Mouse (Mus musculus): ENCODE data around the gene Gm438.
"Not testable (repeated sequence)": the region's sequence is repeated elsewhere in the genome, so short reads cannot be mapped to it uniquely, and the experiment has no call there.

Gm438 gene

DNA sequence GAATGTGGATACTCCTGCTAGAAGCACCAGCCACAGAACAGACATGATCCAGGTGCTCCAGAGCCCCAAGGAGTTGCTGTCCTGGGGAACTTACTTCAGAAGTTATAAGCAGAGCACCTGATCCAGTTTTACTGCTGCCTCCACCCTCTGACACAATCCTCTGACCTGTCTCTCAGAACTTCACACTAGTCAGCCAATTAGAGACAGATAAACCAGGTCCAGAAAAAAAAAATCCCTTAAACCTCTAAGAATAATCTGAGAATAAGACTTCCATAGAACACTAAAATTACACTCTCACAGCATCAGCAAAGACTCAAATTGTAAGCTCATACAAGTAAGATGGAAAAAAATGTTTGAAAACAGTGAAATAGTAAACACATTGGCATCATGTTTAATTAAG, at the start of gene Gm438:
Gene Gm438, minus strand, starts transcription at position 101 of the 400 bp plus-strand sequence.
- no peak for DNase-seq (ENCODE audit: extremely low read depth, low read depth)

DNA sequence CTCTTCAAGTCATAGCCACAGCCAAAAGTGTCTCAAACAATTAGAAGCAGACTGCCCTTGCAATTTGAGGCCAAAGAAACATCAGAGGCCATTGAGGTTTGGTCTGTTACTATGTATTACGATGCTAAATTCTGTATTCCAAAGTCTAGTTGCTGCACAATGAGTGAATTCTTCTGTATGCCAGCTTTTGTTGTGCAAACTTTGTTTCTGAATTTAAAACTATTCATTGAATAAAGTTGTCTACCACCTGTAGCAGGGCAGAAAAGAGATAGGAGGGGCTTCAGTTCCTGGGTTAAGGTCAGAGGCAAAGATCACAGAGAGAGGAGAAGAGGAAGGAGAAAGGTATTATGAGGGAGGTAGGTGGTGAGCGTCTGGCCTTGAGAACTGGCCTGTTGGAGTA, 38.3 kb upstream of the Gm438 start:
- no peak for DNase-seq (ENCODE audit: extremely low read depth, low read depth)

DNA sequence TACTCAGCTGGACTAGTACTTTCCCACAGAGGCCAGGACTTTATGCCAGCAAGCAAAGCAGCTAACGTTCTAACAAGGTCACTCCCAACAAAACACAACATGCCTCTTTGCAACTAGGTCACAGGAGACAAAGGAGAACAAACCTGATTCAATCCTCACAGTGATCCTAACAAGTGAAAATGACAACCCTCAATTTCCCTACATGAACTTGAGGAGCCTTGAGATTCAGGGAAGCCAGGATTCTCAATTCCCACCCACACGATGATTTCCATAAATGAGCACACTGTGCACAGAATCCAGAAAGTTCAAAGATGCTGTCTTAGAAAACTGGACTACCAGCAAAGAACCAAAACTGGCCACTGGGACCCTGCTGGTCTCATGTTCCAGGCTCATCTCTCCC, 37.6 kb upstream of the Gm438 start:
- DNase-seq (ENCODE audit: extremely low read depth, low read depth) = no peak

DNA sequence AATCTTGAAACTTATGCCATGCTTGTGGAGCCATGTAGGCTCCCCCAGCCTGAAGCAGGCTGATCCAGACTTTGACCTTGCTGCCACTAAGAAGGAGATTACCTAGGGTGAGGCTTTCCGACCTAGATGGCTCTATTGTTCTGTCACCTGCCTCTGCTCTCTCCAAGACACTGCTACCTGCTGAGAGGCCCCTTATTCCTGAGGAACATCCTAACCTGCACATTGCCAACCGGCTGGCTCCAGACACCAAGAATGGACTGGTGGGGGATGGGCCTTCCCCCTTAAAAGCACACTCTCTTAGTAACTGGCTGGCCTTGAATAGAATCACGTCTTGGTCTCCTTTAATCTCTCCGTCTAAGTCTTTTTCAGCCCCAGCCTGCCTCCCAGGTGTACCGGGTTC, 20.8 kb upstream of the Gm438 start:
- DNase-seq (ENCODE audit: extremely low read depth, low read depth) = not testable (repeated sequence)

DNA sequence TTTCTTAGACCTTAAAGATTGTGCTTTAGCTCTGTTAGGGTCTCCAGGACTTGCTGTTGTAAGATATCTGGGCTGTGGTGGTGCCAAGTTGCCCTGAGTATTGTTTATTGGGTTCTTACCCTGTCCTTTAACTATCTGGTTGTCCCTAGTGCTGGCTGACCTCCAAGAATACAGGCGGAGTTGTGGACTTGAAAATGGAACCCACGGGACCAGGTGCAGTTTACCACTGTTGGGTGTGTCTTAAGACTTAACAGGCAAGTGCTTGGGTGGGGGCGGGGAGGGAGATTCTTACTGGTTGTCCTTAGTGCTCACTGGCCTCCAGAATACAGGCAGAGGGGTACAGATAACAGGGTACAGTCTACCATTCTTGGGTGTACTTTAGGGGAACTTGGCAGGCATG, 17.2 kb upstream of the Gm438 start:
- DNase-seq (ENCODE audit: extremely low read depth, low read depth) = no peak

DNA sequence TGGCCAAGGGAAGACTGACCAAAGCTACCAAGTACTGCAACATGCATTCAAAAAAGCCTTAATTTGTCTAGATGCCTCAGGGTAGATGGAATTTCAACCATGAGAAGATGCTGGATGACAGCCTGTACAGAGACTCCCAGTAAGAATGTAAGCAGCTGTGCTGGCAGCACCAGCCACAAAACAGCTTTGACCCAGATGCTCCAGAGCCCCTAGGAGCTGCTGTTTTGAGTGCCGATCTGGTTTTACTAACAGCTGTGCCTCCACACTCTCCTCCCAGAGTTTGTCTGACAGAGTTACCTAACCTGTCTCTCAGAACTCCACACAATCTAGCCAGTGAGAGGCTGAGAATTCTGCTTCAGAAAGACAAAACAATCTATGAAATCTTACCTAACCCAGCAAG, 3.8 kb upstream of the Gm438 start:
- DNase-seq (ENCODE audit: extremely low read depth, low read depth) = no peak

DNA sequence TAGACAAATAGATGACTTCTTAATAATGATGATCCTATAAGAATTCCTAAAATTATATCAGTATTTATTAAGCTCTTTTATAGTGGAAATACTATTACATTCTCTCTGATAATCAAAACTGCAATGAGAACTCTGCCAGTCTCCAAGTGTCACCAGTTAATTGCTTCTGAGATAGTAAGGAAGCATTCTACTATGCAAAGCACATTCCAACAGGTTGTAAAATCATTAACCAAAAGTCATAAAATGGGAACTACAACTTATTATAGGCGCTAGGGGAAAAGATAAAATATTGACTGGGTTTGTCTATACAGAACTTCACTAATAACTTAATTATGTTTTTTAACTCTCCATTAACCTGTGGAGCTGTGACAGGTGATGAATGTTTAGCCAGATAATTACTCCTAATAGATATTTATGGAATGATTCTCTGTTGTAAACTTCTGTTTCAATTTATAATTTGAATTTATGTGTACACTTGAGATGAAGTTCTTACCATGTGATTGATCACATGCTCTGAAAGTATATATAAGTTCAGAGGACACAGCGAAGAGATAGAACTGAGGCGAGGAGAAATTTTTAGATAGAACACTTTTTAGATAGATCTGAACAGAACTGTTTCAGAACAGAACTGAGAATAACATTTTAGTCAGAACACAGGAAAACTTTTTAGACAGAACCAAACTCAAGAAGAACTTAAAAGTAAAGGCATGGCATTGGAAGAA, 3.7 kb downstream of the Gm438 start:
- no peak for DNase-seq (ENCODE audit: extremely low read depth, low read depth)

DNA sequence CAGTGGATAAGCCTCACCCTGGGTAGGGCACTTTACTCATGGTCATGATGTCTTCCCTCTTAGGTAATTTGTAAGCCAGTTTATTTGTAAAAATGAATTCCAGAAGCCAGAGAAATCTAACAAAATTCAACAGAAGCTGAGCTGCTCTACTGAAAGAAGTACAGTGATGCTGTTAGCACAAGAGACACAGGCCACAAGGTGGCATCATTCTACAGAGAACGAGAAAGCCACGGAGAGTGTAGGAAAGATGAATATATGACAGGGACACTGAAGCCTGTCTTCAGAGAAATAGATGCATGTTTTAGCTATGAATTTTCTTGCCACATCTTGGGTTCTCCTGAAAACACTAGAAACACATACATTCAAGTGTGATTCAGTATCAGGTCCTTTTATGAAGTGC, 20.7 kb downstream of the Gm438 start:
- no peak for DNase-seq (ENCODE audit: extremely low read depth, low read depth)

DNA sequence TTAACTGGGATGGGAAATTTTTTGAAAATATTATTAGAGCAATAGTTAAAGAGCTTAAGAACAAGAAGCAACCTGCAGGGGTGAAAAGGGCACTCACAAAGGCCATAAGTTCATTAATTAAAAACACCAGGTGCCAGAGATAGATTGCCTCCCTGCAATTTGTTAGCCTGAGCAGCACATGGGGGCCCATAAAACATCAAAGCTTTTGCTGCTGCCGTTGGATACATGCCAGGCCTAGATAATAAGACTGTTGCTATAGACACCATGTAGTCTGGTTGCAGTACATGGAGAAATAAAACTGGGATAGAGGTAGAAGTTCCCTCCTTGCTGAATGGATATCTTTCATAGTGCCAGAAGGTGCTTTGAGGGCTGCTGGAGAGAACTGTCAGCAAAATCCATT, 37.2 kb downstream of the Gm438 start:
- DNase-seq (ENCODE audit: extremely low read depth, low read depth) = no peak

Data from MEL-GATA-1-ER (cell line).